Mouse (Mus musculus) adrenal gland, postnatal 14 days (tissue): ENCODE data around the gene Cdc37. TPM values are rescaled to one million over a fixed set of nuclear protein-coding genes. Genes with fewer than 3 reads are reported as not detected.
A peak's percentile ranks its signal among the peaks of the same experiment; 100 is the strongest.

Source experiments
- DNase-seq: peaks from one replicate; pipeline ENCODE4 v3.0.0; 2021; ENCODE audit warnings: mixed read lengths
- total RNA-seq: library from RNA; stranded (reverse); gene quantifications from 2 replicates; pipeline ENCODE4 v1.2.3, GENCODE M21; 2021

Gene Cdc37
- total RNA-seq, 1 experiment from 2014 or later: 171 TPM

GRCm38 (mm10) chr9:21167140-21168097 is 17.6 kb upstream of the Cdc37 start:
- peak; percentile 56 for DNase-seq

GRCm38 (mm10) chr9:21166516-21166915 is 16.7 kb upstream of the Cdc37 start:
- DNase-seq: no peak

GRCm38 (mm10) chr9:21165952-21166451 is 16.2 kb upstream of the Cdc37 start:
- peak; percentile 82 for DNase-seq

- peak; percentile 70 for DNase-seq
Measured at GRCm38 (mm10) chr9:21165041-21165951, 15.5 kb upstream of the Cdc37 start, which contains the start of gene Pde4a. TSS of gene Pde4a (plus strand) at chr9:21165714.

- peak; percentile 71 for DNase-seq
Measured at GRCm38 (mm10) chr9:21164072-21164471, 14.3 kb upstream of the Cdc37 start.

- DNase-seq: peak; percentile 20
Measured at GRCm38 (mm10) chr9:21163086-21164050, 13.6 kb upstream of the Cdc37 start.

- DNase-seq: peak; percentile 93
Measured at GRCm38 (mm10) chr9:21161209-21161909, 11.6 kb upstream of the Cdc37 start.

GRCm38 (mm10) chr9:21154787-21155186 is 5.0 kb upstream of the Cdc37 start:
- DNase-seq: no peak

- peak; percentile 12 for DNase-seq
Measured at GRCm38 (mm10) chr9:21153833-21154232, 4.1 kb upstream of the Cdc37 start.

GRCm38 (mm10) chr9:21153331-21153730 is 3.5 kb upstream of the Cdc37 start:
- DNase-seq: peak; percentile 6

GRCm38 (mm10) chr9:21152715-21153114 is 2.9 kb upstream of the Cdc37 start:
- DNase-seq: peak; percentile 68

GRCm38 (mm10) chr9:21149077-21149653 is 617 bp downstream of the Cdc37 start:
- DNase-seq: no peak

GRCm38 (mm10) chr9:21148427-21148826 is 1.4 kb downstream of the Cdc37 start:
- no peak for DNase-seq

- DNase-seq: peak; percentile 63
Measured at GRCm38 (mm10) chr9:21146722-21147121, 3.1 kb downstream of the Cdc37 start.

GRCm38 (mm10) chr9:21145431-21145830 is 4.4 kb downstream of the Cdc37 start:
- no peak for DNase-seq

- DNase-seq: no peak
Measured at GRCm38 (mm10) chr9:21144361-21144760, 5.4 kb downstream of the Cdc37 start.

GRCm38 (mm10) chr9:21141922-21142321 is 7.9 kb downstream of the Cdc37 start:
- DNase-seq: no peak

GRCm38 (mm10) chr9:21138386-21138785 is 11.4 kb downstream of the Cdc37 start:
- DNase-seq: peak; percentile 25

- peak; percentile 76 for DNase-seq
Measured at GRCm38 (mm10) chr9:21137229-21137628, 12.6 kb downstream of the Cdc37 start.

GRCm38 (mm10) chr9:21136401-21136800 is 13.4 kb downstream of the Cdc37 start:
- DNase-seq: no peak
